Mouse (Mus musculus) cerebellum, postnatal 25 days (tissue): ENCODE data around the gene Vcam1.

Experiments used
- DNase-seq, 2 experiments: peaks; one replicate each; pipeline ENCODE4 v3.0.0; 2021; ENCODE audit warnings: mixed read lengths in 2 of 2

Vcam1 gene

DNA sequence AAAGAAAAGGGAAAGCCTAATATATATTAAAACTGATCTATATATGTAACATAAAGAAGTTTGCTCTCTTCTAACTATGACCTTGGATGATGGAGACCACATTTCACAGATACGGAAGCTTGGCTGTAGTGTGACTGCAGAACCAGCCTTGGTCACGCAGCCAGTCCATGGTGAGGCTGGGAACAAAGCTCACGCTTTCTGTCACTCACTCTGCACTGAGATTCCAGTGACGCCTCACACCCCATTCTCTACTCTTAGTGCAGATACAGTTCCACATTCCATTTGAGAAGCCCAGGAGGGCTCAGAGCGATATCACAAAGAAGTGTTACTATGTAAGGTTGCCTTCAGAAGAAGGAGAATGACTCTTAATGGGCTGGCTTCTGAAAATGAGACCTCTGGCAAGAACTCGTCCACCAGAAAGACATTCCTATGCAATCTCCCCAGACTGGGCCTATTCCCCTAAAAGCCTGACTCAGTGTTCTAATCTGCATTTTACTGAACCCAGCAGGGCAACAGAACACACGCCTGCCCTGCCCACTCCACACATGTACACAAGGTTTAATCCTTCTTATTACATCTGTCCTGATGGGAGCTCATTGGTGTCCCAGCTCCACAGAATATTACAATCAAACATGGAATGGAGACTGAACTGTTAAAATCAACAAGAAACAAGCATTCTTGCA lies 2.8 kb downstream of the Vcam1 start:
- no peak for DNase-seq

- no peak for DNase-seq
Observed at GRCm38 (mm10) chr3:116126070-116126469, 3.4 kb downstream of the Vcam1 start.

- no peak for DNase-seq
Observed at GRCm38 (mm10) chr3:116123827-116124226, 5.7 kb downstream of the Vcam1 start.

DNA sequence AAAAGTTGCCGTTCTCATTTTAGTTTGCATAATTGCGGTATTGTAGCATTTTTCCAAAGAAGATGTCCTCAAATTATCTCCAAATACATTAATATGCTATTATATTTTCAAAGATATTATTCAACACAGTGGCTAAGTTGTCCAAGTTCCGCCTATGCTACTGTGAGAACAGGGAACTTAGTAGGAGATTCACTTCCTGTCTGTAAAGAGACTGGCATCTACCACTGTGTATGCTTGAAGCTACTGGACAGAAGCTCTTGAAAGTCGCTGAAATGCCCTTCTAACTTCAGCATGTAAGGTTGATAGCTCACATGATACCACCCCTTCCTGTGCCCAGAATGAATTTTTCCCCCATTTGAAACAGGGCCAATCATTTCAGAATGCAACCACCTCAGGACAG lies 6.8 kb downstream of the Vcam1 start:
- no peak for DNase-seq

- no peak for DNase-seq
Observed at GRCm38 (mm10) chr3:116121026-116121425, 8.5 kb downstream of the Vcam1 start.

GRCm38 (mm10) chr3:116120391-116120790 lies 9.1 kb downstream of the Vcam1 start:
- DNase-seq: no peak

GRCm38 (mm10) chr3:116119162-116119561 lies 10.3 kb downstream of the Vcam1 start:
- DNase-seq: no peak

GRCm38 (mm10) chr3:116117046-116117445 lies 12.4 kb downstream of the Vcam1 start:
- no peak for DNase-seq

DNA sequence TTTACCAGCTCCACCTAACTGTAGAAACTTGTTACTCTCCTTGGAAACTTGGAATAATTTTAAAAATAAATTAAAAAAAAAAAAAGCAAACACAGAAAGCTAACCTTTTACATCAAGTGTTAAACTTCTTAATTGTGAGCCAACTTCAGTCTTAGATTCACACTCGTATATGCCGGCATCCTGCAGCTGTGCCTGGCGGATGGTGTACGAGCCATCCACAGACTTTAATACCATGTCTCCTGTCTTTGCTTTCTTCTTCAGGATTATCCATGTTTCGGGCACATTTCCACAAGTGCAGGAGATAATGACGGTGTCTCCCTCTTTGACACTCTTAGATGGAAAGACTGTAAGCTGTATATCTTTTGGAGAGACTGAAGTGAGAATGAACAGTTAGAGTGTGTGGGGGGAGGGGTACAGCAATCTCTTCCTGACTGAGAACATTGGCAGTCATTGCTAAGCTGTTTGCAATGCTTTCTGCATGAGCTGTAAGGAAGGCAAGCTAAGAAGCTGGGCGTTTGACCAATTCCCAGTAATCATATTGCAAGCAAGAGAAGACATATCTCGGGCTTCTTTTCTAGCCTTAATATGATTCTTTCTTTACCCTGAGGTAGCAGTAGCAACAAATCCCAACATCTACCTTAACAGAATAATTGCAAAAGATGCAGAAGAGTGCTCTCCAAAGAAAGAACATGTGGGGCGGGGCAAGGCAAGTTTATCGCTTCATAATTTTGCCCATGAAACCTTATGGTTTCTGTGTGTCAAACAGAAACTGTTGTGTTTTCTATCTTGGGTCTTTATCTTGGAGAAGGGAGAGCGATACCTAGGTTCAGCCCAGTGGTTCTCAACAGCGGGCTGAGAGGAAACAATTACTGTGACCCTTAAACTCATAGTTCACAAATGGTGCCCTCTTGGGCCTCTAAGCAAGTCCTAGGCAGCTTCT lies 15.0 kb downstream of the Vcam1 start:
- DNase-seq: no peak

- no peak for DNase-seq
Observed at GRCm38 (mm10) chr3:116113443-116114241, 15.8 kb downstream of the Vcam1 start.

GRCm38 (mm10) chr3:116112816-116113405 lies 16.6 kb downstream of the Vcam1 start:
- no peak for DNase-seq

DNA sequence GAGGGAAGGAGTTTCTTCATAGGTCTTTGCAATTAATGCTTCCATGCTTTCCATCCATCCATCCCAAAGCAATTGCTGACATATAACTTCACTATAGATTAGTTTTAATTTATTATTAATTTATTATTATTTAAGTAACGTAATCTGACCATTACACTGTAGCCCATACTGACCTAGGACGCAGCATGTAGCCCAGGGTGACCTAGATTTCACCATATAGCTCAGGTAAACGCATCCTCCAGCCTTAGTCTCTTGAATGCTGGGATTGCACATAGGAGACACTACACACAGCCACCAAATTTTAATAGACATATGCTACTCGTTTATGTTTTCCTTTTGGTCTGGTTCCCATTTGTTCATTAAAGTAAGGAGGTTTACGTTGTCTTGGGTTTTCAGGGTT lies 23.8 kb downstream of the Vcam1 start:
- DNase-seq: no peak

GRCm38 (mm10) chr3:116104866-116105647 lies 24.4 kb downstream of the Vcam1 start:
- DNase-seq: peak; percentile 72 to 81

GRCm38 (mm10) chr3:116104270-116104669 lies 25.2 kb downstream of the Vcam1 start:
- DNase-seq: no peak

DNA sequence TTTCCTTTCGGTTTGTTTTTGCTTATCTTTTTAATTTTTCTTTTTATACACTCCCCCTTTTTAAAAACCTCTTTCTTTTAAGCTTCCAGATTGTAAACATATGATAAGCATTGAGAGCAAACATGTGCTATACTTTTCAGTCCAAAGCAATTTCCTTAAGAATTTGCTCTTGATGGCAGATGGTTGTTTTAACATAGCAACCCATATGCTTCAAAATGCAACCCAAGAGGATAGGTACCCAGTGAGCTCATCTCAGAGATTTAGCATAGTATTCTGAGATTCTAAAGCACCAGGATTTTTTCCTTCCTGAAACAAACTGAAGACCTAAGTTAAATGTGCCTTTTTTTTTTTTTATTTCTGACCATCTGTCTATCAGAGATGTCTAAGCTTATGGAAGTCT lies 28.6 kb downstream of the Vcam1 start:
- no peak for DNase-seq

- no peak for DNase-seq
Observed at GRCm38 (mm10) chr3:116095934-116096333, 33.6 kb downstream of the Vcam1 start.

DNA sequence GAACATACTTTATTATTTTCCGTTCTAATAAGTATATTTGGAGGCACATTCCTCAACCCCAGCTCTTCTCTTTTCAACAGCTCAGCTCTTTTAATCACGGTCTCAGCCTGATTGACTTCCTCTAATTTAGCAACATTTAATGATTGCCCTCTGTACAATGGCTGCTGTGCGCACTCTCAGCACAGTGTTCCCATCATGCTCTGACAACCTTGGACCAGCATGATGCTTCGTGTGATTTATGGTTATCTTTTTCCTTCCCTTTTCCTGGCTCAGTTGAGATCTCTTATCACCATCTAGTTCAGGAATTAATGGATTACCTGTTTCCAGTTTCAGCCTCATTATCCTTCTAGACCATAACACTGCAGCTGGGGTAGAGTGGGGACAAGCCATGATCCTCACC lies 34.2 kb downstream of the Vcam1 start:
- no peak for DNase-seq

GRCm38 (mm10) chr3:116094886-116095285 lies 34.6 kb downstream of the Vcam1 start:
- DNase-seq: no peak

DNA sequence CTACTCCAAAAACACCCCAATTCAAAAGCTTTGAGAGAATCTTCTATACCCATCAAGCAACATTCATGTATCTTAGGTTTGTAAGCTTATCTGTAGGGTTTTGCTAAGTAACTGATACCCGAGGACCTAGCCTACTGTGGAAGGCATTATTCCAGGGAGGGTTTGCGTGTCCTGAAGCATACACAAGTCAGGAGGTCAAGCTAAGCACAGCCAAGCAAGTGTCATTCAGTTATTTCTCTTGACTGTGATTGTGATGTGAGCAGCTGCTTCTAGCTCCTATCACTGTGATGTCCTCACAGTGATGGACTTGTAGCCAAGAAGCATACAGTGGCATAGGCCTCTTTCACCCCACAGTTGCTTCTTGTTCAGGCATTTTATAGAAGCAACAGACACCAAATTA lies 35.2 kb downstream of the Vcam1 start:
- DNase-seq: no peak

DNA sequence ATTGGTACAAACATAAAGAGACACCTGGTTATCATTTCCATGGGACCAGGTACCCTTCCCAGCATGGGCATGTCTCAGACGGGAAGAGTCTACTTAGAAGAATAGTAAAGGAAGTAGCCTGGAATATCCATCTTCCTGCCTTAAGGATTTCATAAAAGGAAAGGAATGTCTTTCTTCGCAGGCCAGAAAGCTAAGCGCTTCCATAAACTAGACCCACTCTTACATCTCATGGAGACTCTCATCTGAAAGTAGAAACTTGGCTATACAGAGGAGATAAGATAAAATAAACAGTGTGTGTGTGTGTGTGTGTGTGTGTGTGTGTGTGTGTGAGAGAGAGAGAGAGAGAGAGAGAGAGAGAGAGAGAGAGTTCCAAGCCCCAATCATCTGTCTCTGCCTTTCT lies 36.9 kb downstream of the Vcam1 start:
- DNase-seq: no peak

GRCm38 (mm10) chr3:116091706-116092105 lies 37.8 kb downstream of the Vcam1 start:
- DNase-seq: no peak

- DNase-seq: no peak
Observed at GRCm38 (mm10) chr3:116085962-116086361, 43.5 kb downstream of the Vcam1 start.
